ENCODE assay signal across 8 mouse cellular contexts in the genomic region with DNA sequence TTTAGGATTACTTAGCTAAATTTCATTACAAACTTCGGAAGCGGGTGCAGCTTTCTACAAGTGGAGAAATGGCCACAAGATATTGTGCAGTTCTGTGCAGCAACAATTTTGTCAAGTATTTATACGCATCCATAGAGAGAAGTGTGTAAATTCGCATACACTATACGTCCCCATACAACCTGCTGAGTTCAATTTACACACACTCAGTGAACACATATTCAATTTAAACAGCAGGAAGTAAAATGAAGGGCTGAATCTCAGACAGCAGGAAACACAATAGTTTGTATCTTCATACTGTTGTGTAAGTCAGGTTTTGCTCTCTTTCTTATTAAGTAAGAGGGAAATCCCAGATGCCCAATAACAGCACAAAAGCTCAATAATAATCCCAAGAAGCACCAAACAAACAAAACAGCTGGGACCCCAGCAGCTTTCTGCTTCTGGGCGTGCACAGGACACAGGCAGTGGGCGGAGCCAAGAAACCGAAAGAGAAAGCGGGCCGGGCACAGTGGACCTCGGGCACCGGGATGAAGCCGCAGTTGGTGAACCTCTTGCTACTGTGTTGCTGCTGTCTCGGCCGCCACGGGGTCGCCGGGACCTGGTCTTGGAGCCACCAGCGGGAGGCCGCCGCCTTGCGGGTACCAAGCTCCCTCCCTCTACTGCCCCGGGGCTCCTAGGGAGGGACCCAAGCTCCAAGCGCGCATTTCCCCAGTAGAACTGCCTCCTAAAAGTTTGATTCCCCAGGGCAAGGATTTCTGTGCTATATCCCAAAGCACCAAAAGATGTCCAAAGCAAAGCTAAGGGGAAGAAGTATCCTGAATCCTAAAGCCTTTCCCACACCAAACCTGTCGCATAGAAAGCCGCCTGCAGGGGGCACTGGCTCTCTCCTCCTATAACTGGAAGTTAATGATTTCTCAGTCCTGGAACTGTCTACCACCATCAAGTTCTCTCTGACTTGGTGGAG. TPM values are rescaled to one million over a fixed set of nuclear protein-coding genes. Genes with fewer than 3 reads are reported as not detected.
DNase-seq lines count a peak whose midpoint lies in the region; ATAC-seq and TF ChIP-seq lines count a peak whose summit lies in the region.

A gene (plus strand): TSS at position 461 of the 961 bp plus-strand sequence.

- ATAC-seq in embryonic facial prominence, embryonic 14.5 days (ENCODE audit: low read depth) = peak; percentile 92
- ATAC-seq in limb, embryonic 11.5 days (ENCODE audit: insufficient number of reproducible peaks, low FRiP score, low TSS enrichment, low read depth) = peak; percentile 87
- peak; percentile 95 for ATAC-seq in midbrain, embryonic 13.5 days

- peak; percentile 74 for TF ChIP-seq POLR2A in heart, adult 2 months (IDR thresholded peaks at IDR 0.05; ENCODE audit: insufficient read depth, low read depth, low read length)
- TF ChIP-seq POLR2A in kidney, adult 2 months (IDR thresholded peaks at IDR 0.05; ENCODE audit: low read depth, low read length) = peak; percentile 21
- peak; percentile 79 for TF ChIP-seq POLR2A in small intestine, adult 2 months (IDR thresholded peaks at IDR 0.05; ENCODE audit: low read depth, low read length)

- H3K79me2 ChIP-seq in heart, adult 2 months (replicated peaks; ENCODE audit: control insufficient read depth, insufficient read depth, low read length) = no peaks in the 10 kb centered on the region

- no peaks in the 10 kb centered on the region for H3K27me3 ChIP-seq in embryonic facial prominence, embryonic 14.5 days (replicated peaks; ENCODE audit: control insufficient read depth, insufficient read depth, low read length)
- H3K27me3 ChIP-seq in heart, adult 2 months (ENCODE audit: control insufficient read depth, insufficient read depth, low read length) = no peaks in the 10 kb centered on the region
- no peaks in the 10 kb centered on the region for H3K27me3 ChIP-seq in kidney, adult 2 months (replicated peaks; ENCODE audit: control insufficient read depth, insufficient read depth, low read length)
- H3K27me3 ChIP-seq in limb, embryonic 11.5 days (ENCODE audit: control insufficient read depth, insufficient read depth, low read length) = no peaks in the 10 kb centered on the region
- H3K27me3 ChIP-seq in midbrain, embryonic 13.5 days = no peaks in the 10 kb centered on the region
- H3K27me3 ChIP-seq in small intestine, adult 2 months (ENCODE audit: control insufficient read depth, insufficient read depth, low read length) = no peaks in the 10 kb centered on the region

- H3K9me3 ChIP-seq in embryonic facial prominence, embryonic 14.5 days (ENCODE audit: control insufficient read depth, low read length) = no peaks in the 10 kb centered on the region
- no peaks in the 10 kb centered on the region for H3K9me3 ChIP-seq in limb, embryonic 11.5 days (ENCODE audit: control insufficient read depth, low read length)
- H3K9me3 ChIP-seq in midbrain, embryonic 13.5 days = no peaks in the 10 kb centered on the region

- no peaks in the 10 kb centered on the region for H3K4me1 ChIP-seq in embryonic facial prominence, embryonic 14.5 days (ENCODE audit: control insufficient read depth, insufficient read depth, low read length)
- no peaks in the 10 kb centered on the region; the same call in none of the 2 replicates for H3K4me1 ChIP-seq in heart, adult 2 months (ENCODE audit: control insufficient read depth, insufficient read depth, low read length)
- H3K4me1 ChIP-seq in kidney, adult 2 months (ENCODE audit: control insufficient read depth, insufficient read depth, low read length) = peaks cover 9% of the 10 kb centered on the region; the same call in 1 of the 2 replicates
- no peaks in the 10 kb centered on the region for H3K4me1 ChIP-seq in limb, embryonic 11.5 days (ENCODE audit: control insufficient read depth, insufficient read depth, low read length)
- peaks cover 7% of the 10 kb centered on the region for H3K4me1 ChIP-seq in midbrain, embryonic 13.5 days (replicated peaks)
- H3K4me1 ChIP-seq in small intestine, adult 2 months (ENCODE audit: control insufficient read depth, insufficient read depth, insufficient read length, low read length) = peaks cover 2% of the 10 kb centered on the region; the same call in 1 of the 2 replicates

- peak within 1 kb of the TSS; percentile 71 for H3K27ac ChIP-seq in embryonic facial prominence, embryonic 14.5 days (replicated peaks; ENCODE audit: low read depth, low read length)
- H3K27ac ChIP-seq in heart, adult 2 months = peak within 1 kb of the TSS; percentile 95
- peak within 1 kb of the TSS; percentile 93 for H3K27ac ChIP-seq in kidney, adult 2 months (ENCODE audit: insufficient read depth, low read depth, low read length)
- peak within 1 kb of the TSS; percentile 69; the same call in 1 of the 2 replicates for H3K27ac ChIP-seq in limb, embryonic 11.5 days (replicated peaks; ENCODE audit: low read depth, low read length)
- H3K27ac ChIP-seq in midbrain, embryonic 13.5 days = peak within 1 kb of the TSS; percentile 67
- H3K27ac ChIP-seq in small intestine, adult 2 months (ENCODE audit: insufficient read depth, low read depth, low read length) = peak within 1 kb of the TSS; percentile 99

- TF ChIP-seq EP300 in heart, adult 2 months (IDR thresholded peaks at IDR 0.05; ENCODE audit: insufficient read depth, low read depth, low read length) = no peak

- 12% methylated on average over 26 of the region's 27 CpGs for WGBS in embryonic facial prominence, embryonic 14.5 days
- 11% methylated on average over 27 of the region's 27 CpGs for WGBS in heart, adult 2 months
- 12% methylated on average over 27 of the region's 27 CpGs for WGBS in kidney, adult 2 months
- WGBS in limb, embryonic 11.5 days = 13% methylated on average over 27 of the region's 27 CpGs
- WGBS in midbrain, embryonic 13.5 days = 11% methylated on average over 27 of the region's 27 CpGs
- 12% methylated on average over 27 of the region's 27 CpGs for WGBS in small intestine, adult 2 months

- H3K9ac ChIP-seq in embryonic facial prominence, embryonic 14.5 days (ENCODE audit: low read depth, low read length) = peak within 1 kb of the TSS; percentile 78
- H3K9ac ChIP-seq in heart, adult 2 months (ENCODE audit: low read depth, low read length) = peak within 1 kb of the TSS; percentile 98
- H3K9ac ChIP-seq in limb, embryonic 11.5 days (ENCODE audit: low read length) = peak within 1 kb of the TSS; percentile 86
- H3K9ac ChIP-seq in midbrain, embryonic 13.5 days (replicated peaks) = peak within 1 kb of the TSS; percentile 78

- H3K4me2 ChIP-seq in embryonic facial prominence, embryonic 14.5 days (ENCODE audit: low read depth, low read length) = peak within 1 kb of the TSS; percentile 48
- peak within 1 kb of the TSS; percentile 41 for H3K4me2 ChIP-seq in limb, embryonic 11.5 days (ENCODE audit: low read depth, severe bottlenecking)
- peak within 1 kb of the TSS; percentile 70 for H3K4me2 ChIP-seq in midbrain, embryonic 13.5 days (replicated peaks)

- H3K36me3 ChIP-seq in embryonic facial prominence, embryonic 14.5 days (ENCODE audit: control insufficient read depth, insufficient read depth, low read length) = no peaks in the 10 kb centered on the region
- H3K36me3 ChIP-seq in heart, adult 2 months (ENCODE audit: control insufficient read depth, insufficient read depth, low read length) = peaks cover 4% of the 10 kb centered on the region
- no peaks in the 10 kb centered on the region for H3K36me3 ChIP-seq in kidney, adult 2 months (ENCODE audit: control insufficient read depth, insufficient read depth, low read length)
- H3K36me3 ChIP-seq in limb, embryonic 11.5 days (ENCODE audit: control insufficient read depth, insufficient read depth, low read length) = no peaks in the 10 kb centered on the region
- H3K36me3 ChIP-seq in midbrain, embryonic 13.5 days = no peaks in the 10 kb centered on the region
- H3K36me3 ChIP-seq in small intestine, adult 2 months (ENCODE audit: control insufficient read depth, insufficient read depth, low read length) = no peaks in the 10 kb centered on the region

- intact Hi-C loops in heart, adult 2 months (cut with DNase I) = loop anchor here (10.0 kb wide), 1 partner anchor 422 kb away; a partner anchor contains a TSS

- peak; percentile 93 for TF ChIP-seq CTCF in heart, adult 2 months (IDR thresholded peaks at IDR 0.05)
- peak; percentile 69 for TF ChIP-seq CTCF in kidney, adult 2 months (conservative IDR thresholded peaks at IDR 0.05; ENCODE audit: insufficient read depth, insufficient read length, low read depth, low read length)
- TF ChIP-seq CTCF in small intestine, adult 2 months (IDR thresholded peaks at IDR 0.05; ENCODE audit: extremely low read depth, insufficient read length, insufficient replicate concordance, low read depth, low read length) = peak; percentile 96; the same call in 1 of the 2 replicates

- H3K4me3 ChIP-seq in embryonic facial prominence, embryonic 14.5 days (ENCODE audit: low read depth, low read length) = peak within 1 kb of the TSS; percentile 70
- peak within 1 kb of the TSS; percentile 81 for H3K4me3 ChIP-seq in heart, adult 2 months
- H3K4me3 ChIP-seq in kidney, adult 2 months (ENCODE audit: insufficient read depth, low read depth, low read length) = peak within 1 kb of the TSS; percentile 72
- H3K4me3 ChIP-seq in limb, embryonic 11.5 days (ENCODE audit: low read depth, low read length) = peak within 1 kb of the TSS; percentile 67
- peak within 1 kb of the TSS; percentile 66 for H3K4me3 ChIP-seq in midbrain, embryonic 13.5 days (replicated peaks)
- peak within 1 kb of the TSS; percentile 99 for H3K4me3 ChIP-seq in small intestine, adult 2 months (ENCODE audit: low read depth, low read length)

- peak; percentile 95 for DNase-seq in 3T3-L1 (ENCODE audit: low read depth, low spot score)
- DNase-seq in adrenal gland, postnatal 4 days (ENCODE audit: low spot score in 2 of 2) = peak; percentile 55 to 67
- peak; percentile 91 for DNase-seq in embryonic facial prominence, embryonic 14.5 days (ENCODE audit: low spot score)
- peak; percentile 91 to 93 for DNase-seq in heart, adult 2 months
- peak; percentile 93 for DNase-seq in kidney, adult 2 months
- DNase-seq in limb, embryonic 11.5 days (ENCODE audit: low spot score) = peak; percentile 91

RNA-seq across cellular contexts. Expression of the gene that starts here (rescaled TPM):
- total RNA-seq in adrenal gland, postnatal 4 days (2021) = 10 to 100 TPM; 50.8 to 54.8 TPM
- 12.7 and 13.3 TPM in 2 replicates for polyA plus RNA-seq in embryonic facial prominence, embryonic 14.5 days (2014; fragmentation: Nextera tagmentation; extraction: Ambion mirVana)
- 1 to 10 TPM; 8.0 to 8.6 TPM for total RNA-seq in heart, adult 2 months (2021)
- 7.3 and 12.4 TPM in 2 replicates for polyA plus RNA-seq in heart, adult 2 months (2012; rRNA removed)
- polyA plus RNA-seq in kidney, adult 2 months (2012; rRNA removed) = 11.2 and 13.7 TPM in 2 replicates
- 6.2 and 6.4 TPM in 2 replicates for polyA plus RNA-seq in limb, embryonic 11.5 days (2014; fragmentation: Nextera tagmentation; extraction: Ambion mirVana)
- 5.7 and 6.5 TPM in 2 replicates for polyA plus RNA-seq in midbrain, embryonic 13.5 days (2015; fragmentation: Nextera tagmentation; extraction: Ambion mirVana)
- polyA plus RNA-seq in small intestine, adult 2 months (2012; rRNA removed) = 1.3 and 2.3 TPM in 2 replicates

Comparison
In these comparisons a context has a peak if more than half of its experiments do, and no peak if none do; other contexts are left out.
1. Peak in every context shown above with its lines: DNase-seq, ATAC-seq, H3K4me3 ChIP-seq and H3K27ac ChIP-seq.
2. RNA of the gene that starts here (total RNA-seq): 50.8 to 54.8 TPM in adrenal gland, postnatal 4 days; 8.0 to 8.6 TPM in heart, adult 2 months; every median in the first group is over 4 times any median in the second.
3. POLR2A ChIP-seq: peak in every context shown above with its lines; median percentile 79 in small intestine, adult 2 months; 74 in heart, adult 2 months; 21 in kidney, adult 2 months.